9 mouse cellular contexts compared by ENCODE assay signal in genomic region chr8:95599861-95600260, GRCm38 (mm10). TPM values are rescaled to one million over a fixed set of nuclear protein-coding genes. Genes with fewer than 3 reads are reported as not detected.
DNase-seq lines count a peak whose midpoint lies in the region; ATAC-seq and TF ChIP-seq lines count a peak whose summit lies in the region.
"Had no signal": no experiment of that assay in that cellular context is flagged by ENCODE, and none has a peak within 500 bp of the region (broad histone marks: within the 10 kb centered on the region; RNA-seq: fewer than 3 reads in every experiment).

No protein-coding gene starts in this region.

- peak; percentile 65 for DNase-seq in CD4-positive, CD25-positive, alpha-beta regulatory T cell, adult 2 months (ENCODE audit: low read depth, low spot score)
- peak; percentile 48 for DNase-seq in MN1 (ENCODE audit: low spot score)
- peak; percentile 78 to 86 for DNase-seq in cerebellum, postnatal 4 days (ENCODE audit: low spot score in 2 of 2)
- peak; percentile 83 for DNase-seq in heart, embryonic 10.5 days (ENCODE audit: low spot score)
- peak; percentile 41 to 43 for DNase-seq in kidney, postnatal 25 days
- peak; percentile 86 for DNase-seq in lung, embryonic 14.5 days
- DNase-seq in retina, adult 2 months (ENCODE audit: low read depth, low spot score) = peak; percentile 42

- H3K9ac ChIP-seq in lung, embryonic 14.5 days = no peak overlapping the region

- no peaks in the 10 kb centered on the region for H3K9me3 ChIP-seq in heart, embryonic 10.5 days
- H3K9me3 ChIP-seq in lung, embryonic 14.5 days (ENCODE audit: low read depth, low read length) = no peaks in the 10 kb centered on the region

- TF ChIP-seq CTCF in lung, embryonic 14.5 days (IDR thresholded peaks at IDR 0.05; ENCODE audit: low read depth) = peak; percentile 82

- H3K4me3 ChIP-seq in heart, embryonic 10.5 days = peak overlapping the region; percentile 29; the same call in 1 of the 2 replicates
- no peak overlapping the region for H3K4me3 ChIP-seq in lung, embryonic 14.5 days (ENCODE audit: low read depth, low read length)

- WGBS in heart, embryonic 10.5 days = 9% methylated on average over 11 of the region's 11 CpGs
- WGBS in lung, embryonic 14.5 days = 7% methylated on average over 11 of the region's 11 CpGs

- H3K27ac ChIP-seq in heart, embryonic 10.5 days = peak overlapping the region; percentile 16; the same call in 1 of the 2 replicates
- H3K27ac ChIP-seq in lung, embryonic 14.5 days (ENCODE audit: low read depth) = no peak overlapping the region

- ATAC-seq in CD4-positive, CD25-positive, alpha-beta regulatory T cell, adult 4 months = no peak
- no peak for ATAC-seq in lung, embryonic 14.5 days (ENCODE audit: insufficient read depth)

- H3K4me1 ChIP-seq in heart, embryonic 10.5 days = peaks cover 21% of the 10 kb centered on the region; the same call in 1 of the 2 replicates
- H3K4me1 ChIP-seq in lung, embryonic 14.5 days (ENCODE audit: insufficient read depth) = no peaks in the 10 kb centered on the region

- H3K36me3 ChIP-seq in heart, embryonic 10.5 days = no peaks in the 10 kb centered on the region
- H3K36me3 ChIP-seq in lung, embryonic 14.5 days (ENCODE audit: insufficient read depth) = no peaks in the 10 kb centered on the region

- no peaks in the 10 kb centered on the region for H3K27me3 ChIP-seq in heart, embryonic 10.5 days (ENCODE audit: insufficient read depth, poor library complexity, severe bottlenecking)
- no peaks in the 10 kb centered on the region for H3K27me3 ChIP-seq in lung, embryonic 14.5 days (ENCODE audit: insufficient read depth, low read length)

- H3K4me2 ChIP-seq in lung, embryonic 14.5 days = peak overlapping the region; percentile 23; the same call in 1 of the 2 replicates

RNA-seq across cellular contexts. Expression of gene Prss54, which starts 23.7 kb away (rescaled TPM):
- polyA plus RNA-seq in CD4-positive, CD25-positive, alpha-beta regulatory T cell, adult 4 months (2017; shearing (Covaris generic)) = not detected
- polyA plus RNA-seq in heart, embryonic 10.5 days (2016; fragmentation: Nextera tagmentation; extraction: Ambion mirVana) = not detected in 2 replicates
- polyA plus RNA-seq in lung, embryonic 14.5 days (2014; fragmentation: Nextera tagmentation; extraction: Ambion mirVana) = not detected in 2 replicates
- polyA plus RNA-seq: lung, embryonic 16.5 days had no signal

RNA-seq across cellular contexts. Expression of gene Gins3, which starts 33.4 kb away (rescaled TPM):
- 1 to 10 TPM; 7.6 to 9.6 TPM for polyA plus RNA-seq in CD4-positive, CD25-positive, alpha-beta regulatory T cell, adult 4 months (2017; shearing (Covaris generic))
- 20.3 and 20.7 TPM in 2 replicates for polyA plus RNA-seq in heart, embryonic 10.5 days (2016; fragmentation: Nextera tagmentation; extraction: Ambion mirVana)
- polyA plus RNA-seq in lung, embryonic 14.5 days (2014; fragmentation: Nextera tagmentation; extraction: Ambion mirVana) = 26.5 and 31.6 TPM in 2 replicates
